Mouse (Mus musculus) left cerebral cortex, adult 11 months (tissue): ENCODE results near the gene Golph3.

ENCODE experiments used
- DNase-seq: peaks from one replicate; pipeline ENCODE4 v3.0.0; 2022; ENCODE audit warnings: low spot score

Golph3 gene

DNA sequence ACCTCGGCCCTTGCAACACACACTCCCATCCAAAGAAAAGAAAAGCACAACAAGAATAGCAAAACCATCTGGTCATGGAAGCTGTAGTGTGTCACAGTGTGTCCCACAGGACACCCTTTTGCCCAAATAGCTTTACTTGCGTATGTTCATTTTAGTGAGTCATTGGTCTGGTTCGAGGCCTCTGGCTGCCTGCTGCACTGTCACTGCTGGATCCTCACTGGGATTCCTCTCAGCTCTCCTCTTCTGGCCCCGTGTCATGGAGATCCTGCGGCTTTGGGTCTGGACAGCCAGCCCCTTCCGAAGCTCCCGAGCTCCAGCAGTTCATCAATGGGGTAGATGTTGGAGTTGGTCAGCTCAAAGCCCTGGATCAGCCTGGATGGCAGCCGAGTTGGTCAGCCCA lies 2.8 kb upstream of the Golph3 start:
- DNase-seq, result no peak

DNA sequence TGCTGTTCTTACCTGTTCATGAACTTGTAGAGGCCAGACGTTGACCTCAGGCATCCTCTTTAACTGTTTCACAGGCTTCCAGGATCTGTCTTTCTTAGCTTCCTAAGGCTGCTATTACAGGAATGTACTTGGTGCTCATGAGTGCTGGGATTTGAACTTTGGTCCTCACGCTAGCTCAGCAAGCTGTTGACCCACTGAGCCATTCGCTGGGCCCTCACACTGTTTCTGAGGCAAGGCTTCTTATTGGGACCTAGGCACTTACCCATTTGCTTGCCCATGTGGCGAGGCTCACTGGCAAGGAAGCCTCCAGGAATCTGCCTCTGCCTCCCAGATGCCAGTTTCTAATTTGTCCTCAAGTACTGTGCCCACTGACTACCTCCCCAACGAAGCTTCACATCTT lies 1.4 kb upstream of the Golph3 start:
- DNase-seq, result no peak

DNA sequence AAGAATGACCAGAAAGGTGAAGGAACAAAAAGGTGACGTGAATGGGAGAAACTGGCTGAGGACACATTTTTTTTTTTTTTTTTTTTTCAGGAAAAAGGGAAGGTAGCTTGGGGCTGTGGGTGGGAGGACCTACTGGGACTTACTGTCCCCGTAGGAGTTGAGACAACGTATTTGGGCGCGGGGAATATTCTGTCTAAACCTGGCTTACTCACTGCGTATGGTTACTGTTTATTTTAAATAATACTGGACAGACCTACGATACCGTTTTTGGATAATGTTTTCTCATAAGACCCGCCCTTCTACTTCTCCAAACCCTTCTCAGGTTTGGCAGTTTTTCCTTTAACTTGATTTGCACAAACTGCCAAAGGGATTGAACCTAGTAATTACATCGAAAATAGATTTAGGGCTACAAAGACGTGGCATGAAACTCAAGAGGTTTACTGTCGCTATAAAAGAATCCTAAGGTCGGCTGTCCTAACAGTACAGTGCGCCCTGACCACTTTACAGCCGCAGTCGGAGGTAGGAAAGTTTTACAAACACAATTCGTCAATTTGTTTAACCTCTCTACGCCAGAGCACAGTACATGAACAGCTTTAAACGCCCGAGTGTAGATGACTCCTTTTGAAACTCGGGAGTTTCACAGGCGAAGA lies 684 bp upstream of the Golph3 start:
- DNase-seq, result no peak

DNA sequence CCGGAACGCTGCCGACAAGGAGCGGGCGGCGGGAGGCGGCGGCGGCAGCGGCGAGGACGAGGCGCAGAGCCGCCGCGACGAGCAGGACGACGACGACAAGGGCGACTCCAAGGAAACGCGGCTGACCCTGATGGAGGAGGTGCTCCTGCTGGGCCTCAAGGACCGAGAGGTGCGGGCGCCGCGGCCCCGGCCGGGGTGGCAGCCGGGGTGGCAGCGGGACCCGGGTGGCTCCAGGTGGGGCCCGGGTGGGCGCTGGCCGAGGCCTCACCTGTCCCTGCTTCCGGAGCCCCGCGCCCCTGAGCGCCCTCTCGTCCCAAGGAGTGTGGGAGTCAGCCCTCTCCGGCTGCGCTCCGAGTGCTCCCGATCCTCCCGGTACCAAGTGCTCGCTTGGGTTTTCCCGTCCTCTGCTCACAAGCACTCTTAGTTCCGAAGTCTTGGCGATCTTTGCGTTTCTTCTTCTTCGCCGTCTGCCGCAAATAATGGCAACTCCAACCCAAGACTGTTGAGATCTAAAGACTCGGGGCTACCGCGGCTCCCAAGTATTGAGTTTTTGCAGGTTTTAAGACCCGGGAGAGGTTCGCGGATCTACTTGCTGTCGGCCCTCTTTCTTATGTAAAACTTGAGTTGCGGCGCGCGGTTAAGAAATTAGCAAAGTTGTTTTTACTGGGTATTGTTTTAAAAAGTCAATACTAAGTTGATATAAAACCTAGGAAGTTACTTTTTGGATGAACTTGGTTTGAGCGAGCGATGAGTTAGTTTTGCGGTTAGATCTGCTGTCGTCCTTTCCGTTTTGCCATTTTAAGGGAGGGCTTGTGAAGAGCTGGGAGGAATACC lies 755 bp downstream of the Golph3 start, which contains the start of gene 1810049J17Rik:
Gene 1810049J17Rik (minus strand): TSS at position 112 of the 834 bp plus-strand sequence.
- no peak for DNase-seq

DNA sequence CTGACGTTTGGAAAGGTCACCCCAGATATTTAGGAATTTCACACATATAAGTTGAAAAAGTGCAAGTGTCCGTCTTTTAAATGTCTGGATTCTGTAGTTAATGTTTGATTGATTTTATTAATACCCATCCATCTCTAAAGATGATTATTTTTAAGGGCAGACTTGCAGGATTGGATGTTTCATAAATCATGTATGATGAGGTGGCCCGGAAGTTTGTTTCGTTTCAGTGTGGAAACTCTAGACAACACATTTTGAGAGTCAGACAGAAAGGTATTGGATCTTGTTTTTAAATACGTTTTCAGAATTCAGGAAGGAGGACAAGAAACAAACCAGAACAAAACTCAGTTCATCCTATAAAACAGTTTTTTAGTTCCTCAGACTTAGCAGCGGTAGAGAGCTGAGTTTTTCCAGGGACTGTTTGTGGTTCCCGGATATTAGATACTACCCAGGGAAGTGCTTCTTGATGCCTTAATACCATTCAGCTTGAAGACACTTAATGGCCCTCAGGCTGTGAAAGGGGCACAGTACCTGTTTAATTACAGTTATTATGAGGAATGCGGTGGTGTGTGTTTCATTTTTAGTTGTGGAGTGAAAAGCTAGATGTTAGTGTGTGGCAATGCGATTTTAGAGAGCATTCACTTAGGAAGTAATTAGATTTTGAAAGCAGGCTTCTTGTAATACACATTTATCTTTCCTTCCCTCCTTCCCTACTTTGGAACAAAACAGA lies 1.6 kb downstream of the Golph3 start:
- no peak for DNase-seq

DNA sequence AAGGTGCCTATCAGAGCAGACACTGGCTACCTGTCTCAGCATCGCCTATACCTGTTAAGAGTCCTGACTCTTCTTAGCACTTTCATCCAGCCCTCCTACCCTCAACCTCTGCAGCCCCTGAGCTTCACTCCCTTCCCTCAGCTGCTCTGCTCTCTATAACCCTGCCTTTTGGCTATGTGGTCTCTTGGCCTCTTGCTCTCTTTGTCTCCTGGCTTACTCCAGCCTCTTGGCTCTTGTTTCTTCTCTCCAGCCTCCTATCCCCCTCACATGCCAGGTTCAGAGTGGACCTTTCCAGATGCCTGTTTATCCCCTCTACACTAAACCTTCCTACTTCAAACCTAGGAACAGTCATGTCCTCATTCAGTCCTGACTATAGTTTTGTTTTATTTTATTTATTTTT lies 3.1 kb downstream of the Golph3 start:
- DNase-seq, result no peak

DNA sequence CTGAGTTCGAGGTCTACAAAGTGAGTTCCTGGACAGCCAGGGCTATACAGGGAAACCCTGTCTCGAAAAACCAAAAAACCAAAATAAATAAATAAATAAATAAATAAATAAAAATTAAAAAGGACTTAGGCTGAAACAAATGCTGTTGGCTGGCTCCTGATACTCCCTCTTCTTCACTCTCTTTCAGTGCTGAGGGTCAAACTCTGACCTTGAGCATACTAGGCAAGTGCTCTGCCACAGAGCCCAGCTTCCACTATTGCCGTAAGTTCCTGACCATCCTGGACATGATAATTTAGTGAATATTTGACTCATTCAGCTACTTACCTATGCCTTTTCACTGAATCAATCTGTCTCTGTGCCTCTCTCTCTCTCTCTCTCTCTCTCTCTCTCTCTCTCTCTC lies 9.1 kb downstream of the Golph3 start:
- DNase-seq, result no peak

DNA sequence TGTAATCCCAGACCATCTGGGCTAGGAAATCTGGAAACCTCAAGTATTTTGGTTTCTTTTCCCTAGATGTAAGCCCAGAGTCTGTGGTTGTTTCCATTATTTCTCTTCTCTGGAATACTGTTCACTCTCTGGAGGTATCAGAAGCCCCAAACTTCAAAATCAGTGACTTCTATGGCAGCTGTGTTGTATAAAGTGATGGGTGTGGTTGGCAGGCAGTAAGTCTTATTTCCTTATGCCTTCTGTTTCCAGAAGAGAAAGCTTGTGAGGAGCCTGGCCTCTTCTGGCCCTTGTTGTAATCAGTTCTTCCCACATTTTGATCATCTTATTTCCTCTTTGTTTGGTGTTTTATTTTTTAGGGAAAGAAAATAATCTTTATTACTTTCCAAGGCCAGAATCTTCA lies 9.6 kb downstream of the Golph3 start:
- no peak for DNase-seq

DNA sequence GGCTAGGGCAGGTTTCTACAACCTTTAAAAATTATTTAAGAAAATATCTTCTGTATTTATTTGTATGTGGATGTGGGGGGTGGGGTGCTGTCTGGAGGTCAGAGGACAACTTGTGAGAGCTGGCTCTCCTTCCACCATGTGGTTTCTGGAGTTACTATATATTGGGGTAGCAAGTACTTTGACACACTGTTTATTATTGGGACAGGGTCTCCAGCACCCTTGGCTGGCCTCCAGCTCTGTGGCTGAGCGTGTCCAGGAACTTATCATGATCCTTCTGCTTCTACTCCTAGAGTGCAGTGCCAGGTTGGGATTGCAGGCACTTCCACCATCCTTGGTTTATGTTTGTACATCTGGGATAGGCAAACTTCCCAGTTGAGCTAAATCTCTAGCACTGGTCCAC lies 10.1 kb downstream of the Golph3 start:
- DNase-seq, result no peak

DNA sequence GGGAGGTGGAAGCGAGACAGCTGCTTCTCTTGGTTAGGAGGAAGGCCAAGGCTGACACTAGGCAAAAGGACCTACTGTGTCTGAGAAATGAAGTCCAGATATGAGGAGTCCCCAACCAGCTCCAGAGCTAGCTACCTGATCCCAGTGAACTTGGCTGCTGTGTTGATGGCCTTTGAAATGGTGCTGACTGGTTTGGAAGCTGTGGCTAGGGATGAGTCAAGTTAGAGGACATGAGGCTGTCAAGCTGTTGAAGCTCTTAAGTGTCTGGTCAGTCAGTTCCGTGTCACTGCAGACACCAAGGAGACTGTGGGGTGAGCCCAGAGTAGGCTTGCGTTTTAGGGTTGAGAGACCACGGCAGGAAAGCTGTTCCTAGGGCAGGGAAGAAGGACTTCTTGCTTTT lies 13.1 kb downstream of the Golph3 start:
- DNase-seq, result no peak

DNA sequence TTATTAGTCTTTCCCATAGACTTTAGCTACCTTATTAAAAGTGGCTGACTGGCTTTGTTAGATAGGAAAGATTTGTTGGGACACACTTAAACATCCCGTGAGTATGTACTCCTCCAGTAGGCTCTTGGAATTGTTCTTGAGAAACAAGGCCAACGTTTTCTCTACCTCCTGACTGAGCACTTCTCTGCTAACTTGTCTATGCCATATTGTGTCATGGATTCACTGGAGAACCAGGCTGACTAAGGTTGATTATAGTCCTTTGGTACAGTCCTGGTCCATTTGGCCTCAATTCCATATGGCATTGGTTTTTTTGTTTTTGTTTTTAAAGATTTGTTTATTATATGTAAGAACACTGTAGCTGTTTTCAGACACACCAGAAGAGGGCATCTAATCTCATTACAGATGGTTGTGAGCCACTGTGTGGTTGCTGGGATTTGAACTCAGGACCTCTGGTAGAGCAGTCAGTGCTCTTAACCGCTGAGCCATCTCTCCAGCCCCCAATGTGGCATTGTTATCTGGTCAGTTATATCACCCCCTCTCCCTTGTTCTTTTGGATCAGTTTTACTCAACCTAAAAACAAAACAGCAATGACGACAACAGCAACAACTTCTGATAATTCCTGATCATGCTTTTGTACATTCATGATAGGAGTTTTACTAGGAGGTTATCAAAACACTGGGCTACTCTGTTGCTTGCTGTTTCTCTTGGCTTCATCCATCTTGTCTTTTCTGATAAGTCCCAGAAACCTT lies 16.0 kb downstream of the Golph3 start:
- no peak for DNase-seq

DNA sequence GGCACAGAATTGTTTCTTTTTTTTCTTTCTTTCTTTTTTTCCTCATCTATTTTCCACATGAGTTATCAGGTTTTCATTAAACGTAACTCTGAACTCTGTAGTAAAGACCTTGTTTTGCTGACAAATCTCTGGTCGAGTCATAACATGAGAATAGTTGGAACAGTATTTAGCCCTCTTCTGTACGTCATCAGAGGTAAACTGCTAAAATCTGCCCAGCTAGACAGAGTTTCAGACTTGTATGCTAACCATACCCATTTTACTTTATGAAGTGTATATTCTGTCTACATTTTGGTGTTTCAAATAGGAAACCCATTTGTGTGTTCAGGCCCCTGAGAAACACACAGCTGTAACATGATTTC lies 16.5 kb downstream of the Golph3 start:
- no peak for DNase-seq

DNA sequence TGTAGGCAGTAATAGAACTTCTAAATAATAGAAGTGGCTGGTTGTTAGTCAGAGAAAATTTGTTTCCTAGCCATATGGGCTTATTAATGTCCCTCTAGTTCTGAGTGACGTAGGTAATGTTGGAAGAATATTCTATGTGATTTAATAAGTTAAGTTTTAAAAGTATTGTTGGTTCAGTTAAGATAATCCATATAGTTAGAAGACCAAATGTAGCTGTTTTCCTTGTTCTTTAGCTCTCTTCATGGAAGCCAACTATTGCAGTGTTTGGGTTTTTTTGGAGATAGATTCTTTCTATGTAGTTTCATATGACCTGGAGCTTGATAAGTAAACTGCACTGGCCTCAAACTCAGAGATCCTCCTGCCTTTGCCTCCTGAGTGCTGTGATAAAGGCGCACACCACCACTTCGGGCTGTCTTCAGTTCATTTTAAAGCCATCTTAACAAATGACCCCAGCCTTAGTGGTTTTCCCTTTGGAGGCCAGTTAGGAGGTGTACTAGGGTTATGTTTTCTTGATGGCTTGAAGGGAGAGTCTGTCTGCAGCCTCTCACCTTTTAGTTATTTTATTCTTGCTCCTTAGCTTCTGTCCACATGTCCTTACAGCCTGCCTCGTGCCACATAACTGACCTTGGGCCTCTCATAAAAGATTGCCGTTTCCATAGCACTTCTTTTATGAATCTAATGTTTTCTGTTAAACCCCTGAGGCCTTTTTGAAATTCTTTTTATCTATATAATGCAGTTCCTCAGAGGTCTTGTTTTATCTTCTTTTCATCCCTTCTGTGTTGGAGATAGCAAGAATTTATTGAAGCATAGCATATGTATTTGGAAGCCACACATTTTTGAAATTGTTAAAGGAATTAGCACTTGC lies 19.5 kb downstream of the Golph3 start:
- no peak for DNase-seq

DNA sequence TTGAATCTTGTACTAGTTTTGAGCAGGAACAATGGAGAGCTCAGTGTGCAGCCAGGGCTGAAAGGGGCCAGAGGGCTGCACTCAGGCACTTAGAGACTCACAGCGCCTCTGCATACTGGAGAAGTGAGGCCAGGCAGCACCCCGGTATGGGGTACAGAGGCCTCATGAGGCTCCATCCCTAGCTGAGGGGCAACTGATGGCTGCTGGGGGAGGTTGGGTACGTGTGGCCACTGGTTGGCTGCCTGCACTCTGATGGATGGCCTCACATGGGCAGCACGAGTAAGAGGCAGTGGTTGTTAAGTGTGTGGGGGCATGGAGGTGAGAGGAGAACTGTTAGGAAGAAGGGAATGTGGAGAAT lies 20.1 kb downstream of the Golph3 start:
- no peak for DNase-seq

DNA sequence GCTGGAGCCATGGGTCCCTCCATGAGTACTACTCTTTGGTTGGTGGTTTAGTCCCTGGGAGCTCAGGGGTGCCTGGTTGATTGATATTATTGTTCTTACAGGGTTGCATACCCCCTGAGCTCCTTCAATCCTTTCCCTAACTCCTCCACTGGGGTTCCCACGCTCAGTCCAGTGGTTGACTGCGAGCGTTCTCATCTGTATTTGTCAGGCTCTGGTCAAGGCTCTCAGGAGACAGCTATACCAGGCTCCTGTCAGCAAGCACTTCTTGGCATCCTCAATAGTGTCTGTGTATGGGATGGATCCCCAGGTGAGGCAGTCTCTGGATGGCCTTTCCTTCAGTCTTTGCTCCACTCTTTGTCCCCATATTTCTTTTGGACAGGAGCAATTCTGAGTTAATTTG lies 25.7 kb downstream of the Golph3 start:
- DNase-seq, result no peak

DNA sequence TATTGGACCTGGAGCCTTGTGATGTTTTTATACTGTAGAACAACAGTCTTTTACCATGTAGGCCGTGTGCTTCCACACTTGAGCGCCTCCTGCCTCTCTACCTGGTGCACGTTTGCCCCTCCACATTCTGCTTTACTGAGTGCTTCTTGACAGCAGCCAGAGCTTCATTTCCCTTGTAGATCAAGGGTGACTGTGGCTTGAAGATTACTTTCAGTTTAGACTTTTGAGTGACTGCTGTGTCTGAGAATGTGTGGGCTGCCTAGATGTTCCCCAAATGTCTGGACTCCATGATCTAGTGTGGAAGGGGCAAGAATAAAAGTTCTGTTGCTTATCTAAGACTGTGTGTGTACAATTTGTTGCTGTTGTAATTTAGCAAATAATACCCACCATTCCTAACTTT lies 27.7 kb downstream of the Golph3 start:
- no peak for DNase-seq

DNA sequence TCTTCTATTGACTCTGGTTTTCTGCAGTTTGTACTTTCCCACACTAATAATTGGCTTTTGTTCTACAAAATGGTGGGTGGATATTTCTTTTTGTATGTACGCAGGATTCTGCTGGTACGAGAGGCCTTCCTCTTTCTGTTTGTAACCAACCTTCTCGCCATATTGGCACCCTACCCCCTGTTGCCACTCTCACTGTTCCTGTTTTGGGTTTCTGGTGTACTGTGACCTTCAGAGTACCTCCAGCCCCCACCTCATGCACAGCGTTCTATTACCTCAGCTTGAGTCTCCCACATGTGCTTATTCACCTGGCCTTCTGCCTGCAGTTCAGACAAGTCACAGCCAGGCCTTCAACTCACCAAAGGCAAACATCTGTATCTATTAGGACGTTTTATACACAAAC lies 28.6 kb downstream of the Golph3 start:
- no peak for DNase-seq

DNA sequence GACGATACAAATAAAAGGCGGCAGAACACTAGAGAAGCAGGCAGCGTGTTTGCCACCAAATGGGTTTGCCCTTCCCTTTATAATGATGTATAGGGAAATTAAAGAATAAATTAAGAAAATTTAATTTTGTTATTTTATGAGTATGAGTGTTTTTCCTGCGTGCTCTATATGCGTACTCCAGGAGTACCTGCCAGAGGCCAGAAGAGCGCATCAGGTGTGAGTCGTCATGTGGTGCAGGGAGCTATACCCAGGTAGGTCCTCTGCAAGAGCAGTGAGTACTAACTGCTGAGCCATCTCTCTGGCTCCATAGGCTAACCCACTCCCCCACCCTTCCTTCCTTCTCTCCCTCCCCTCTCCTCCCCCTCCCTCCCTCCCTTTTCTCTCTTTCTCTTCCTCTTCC lies 30.2 kb downstream of the Golph3 start:
- no peak for DNase-seq

DNA sequence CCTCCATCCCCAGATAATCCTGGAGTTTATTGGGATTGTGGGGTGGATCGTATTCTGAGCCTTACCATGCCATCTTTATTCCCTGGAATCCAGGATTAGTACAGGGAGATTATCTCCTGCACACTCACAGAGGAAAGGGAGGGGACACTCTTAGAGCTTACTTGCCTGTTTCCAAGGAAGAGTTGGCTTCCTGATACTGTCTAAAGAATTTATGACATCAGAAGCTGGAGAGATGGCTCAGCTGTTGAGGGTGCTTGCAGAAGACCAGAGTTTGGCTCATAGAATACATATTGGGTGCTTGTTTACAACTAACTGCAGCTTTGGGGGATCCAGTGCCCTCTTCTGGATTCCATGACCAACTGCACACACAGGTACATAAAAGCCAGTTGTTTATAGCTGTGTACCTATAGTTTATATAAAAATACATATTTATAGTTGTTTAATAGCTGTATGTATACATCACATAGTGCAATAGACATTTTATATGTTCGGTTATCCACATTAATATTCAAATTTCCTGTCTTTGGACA lies 33.1 kb downstream of the Golph3 start:
- DNase-seq, result no peak

DNA sequence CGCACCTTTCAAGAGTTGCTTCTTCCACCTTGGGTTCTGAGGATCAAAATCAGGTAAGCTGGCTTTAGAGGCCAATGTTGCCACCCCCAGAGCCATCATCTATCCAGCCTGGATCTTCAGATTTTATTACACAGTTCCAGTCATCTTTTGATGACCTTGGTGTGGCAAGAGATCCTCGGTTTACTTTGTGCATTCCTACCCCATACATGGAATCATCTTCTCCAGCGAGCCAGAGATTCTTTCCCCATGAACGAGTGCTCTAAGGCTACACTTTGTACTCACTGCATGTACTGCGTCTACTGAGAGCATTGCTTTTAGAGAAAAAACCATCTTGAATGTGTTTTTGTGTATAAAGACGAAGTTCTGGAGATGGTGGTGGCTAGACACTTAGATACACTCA lies 34.0 kb downstream of the Golph3 start:
- DNase-seq, result no peak

DNA sequence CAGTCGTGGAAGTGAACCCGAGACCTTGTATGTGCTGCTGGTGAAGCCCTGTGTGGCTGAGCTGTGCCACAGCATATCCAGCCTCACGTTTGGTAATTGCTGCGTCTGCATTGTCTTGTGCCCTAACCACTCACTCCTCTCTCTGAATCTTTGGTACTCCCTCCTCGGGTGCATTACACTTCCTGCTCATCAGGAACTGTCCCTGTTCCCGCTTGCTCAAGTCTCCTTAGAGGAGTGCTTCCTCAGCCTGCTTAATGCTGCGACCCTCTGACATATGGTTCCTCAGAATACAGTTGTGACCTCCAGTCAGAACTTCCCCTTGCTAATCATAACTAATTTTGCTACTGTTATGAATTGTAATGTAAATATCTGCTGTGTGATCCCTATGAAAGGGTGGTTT lies 34.7 kb downstream of the Golph3 start:
- no peak for DNase-seq
